Mouse (Mus musculus): Measurements from ENCODE around the gene 4931406P16Rik.

4931406P16Rik gene

DNA sequence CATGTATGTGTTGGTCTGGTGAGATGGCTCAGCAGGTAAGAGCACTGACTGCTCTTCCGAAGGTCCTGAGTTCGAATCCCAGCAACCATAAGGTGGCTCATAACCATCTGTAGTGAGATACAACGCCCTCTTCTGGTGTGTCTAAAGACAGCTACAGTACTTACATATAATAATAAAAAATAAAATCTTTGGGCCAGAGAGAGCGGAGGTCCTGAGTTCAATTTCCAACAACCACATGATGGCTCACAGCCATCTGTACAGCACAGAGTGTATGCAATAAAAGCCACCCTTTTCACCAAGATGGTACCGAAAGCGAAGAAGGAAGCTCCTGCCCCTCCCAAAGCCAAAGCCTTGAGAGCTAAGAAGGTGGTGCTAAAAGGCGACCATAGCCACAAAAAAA, 62.6 kb downstream of the 4931406P16Rik start, which contains the start of gene Gm6096:
Gene Gm6096 (plus strand): TSS at position 301 of the 400 bp plus-strand sequence.
- no peak for DNase-seq (ENCODE audit: extremely low read depth, low read depth)

DNA sequence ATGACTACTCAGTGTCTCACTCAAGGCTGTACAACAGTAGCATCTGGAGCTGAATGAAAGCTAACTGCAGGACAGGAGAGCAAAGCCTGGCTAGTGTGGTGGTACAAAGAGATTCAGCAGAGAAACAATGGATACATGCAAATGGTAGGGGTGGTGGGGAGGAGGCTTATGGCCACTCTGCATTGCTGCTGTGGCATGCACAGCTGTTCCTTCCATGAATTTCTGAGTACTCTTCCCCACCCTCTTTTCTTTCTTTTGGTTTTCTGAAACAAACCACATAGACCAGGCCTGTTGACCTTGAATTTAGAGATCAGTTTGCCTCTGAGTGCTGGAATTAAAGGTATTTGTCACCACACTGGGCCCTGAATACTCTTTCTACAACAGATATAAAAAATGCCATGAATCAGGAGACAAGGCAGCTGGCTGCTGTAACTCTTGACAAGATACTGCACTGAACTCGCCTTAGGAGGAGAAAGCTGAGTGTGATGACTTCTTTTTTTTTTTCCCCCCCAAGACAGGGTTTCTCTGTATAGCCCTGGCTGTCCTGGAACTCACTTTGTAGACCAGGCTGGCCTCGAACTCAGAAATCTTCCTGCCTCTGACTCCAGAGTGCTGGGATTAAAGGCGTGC, 66.4 kb downstream of the 4931406P16Rik start:
- no peak for DNase-seq (ENCODE audit: extremely low read depth, low read depth)

DNA sequence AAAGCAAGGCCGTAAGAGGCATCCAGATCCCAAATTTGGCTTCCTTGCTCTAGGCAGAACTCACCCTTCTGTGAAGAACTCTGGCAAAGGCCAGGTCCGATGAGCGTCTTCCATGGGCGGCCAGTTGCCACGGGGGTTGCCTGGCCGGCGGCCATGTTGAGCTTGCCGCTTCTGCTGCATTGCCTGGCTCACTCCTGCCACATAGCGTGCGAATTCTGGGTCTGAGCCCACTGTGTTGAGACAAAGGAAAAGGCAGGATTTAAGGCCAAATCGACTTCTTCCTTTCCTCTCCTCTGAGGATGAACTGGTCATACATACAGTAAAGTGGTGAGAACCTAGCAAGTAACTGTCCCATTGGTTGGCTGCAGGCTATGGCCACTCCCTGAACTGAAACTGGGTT, 71.2 kb downstream of the 4931406P16Rik start:
- DNase-seq (ENCODE audit: extremely low read depth, low read depth): no peak

DNA sequence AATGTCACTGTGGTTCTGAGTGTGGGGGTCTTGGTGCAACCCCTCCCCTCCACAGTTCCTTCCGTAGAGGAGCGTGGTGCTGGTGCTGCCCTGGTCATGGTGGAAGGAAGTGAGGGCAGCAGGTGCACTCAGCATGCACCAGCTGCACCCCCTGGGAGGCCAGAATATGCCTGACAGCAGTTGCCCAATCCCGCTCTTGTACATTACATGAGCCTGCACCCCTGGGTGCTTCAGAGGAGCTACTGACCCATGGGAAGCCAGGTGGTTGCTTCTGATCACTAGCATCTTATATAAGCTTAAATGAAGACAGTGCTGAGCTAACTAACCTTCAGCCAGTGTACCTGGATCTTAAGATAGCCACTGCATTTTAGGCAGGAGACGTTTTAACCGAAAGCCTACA, 75.3 kb downstream of the 4931406P16Rik start:
- DNase-seq (ENCODE audit: extremely low read depth, low read depth): no peak

DNA sequence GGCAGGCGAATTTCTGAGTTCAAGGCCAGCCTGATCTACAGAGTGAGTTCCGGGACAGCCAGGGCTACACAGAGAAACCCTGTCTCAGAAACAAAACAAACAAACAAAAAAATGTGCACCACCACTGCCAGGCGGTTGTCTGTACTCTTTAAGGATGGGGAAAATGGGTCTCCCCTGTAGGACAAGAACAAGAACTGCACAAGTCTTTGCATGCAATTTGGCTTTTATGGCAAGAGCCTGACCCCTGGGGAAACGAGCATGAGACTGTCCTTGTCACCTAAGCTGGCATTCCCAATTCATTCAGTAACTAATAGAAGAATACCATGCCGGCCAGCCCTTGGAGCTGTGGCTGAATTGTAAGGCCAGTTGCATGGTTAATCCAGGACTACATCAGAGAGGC, 77.7 kb downstream of the 4931406P16Rik start:
- no peak for DNase-seq (ENCODE audit: extremely low read depth, low read depth)

DNA sequence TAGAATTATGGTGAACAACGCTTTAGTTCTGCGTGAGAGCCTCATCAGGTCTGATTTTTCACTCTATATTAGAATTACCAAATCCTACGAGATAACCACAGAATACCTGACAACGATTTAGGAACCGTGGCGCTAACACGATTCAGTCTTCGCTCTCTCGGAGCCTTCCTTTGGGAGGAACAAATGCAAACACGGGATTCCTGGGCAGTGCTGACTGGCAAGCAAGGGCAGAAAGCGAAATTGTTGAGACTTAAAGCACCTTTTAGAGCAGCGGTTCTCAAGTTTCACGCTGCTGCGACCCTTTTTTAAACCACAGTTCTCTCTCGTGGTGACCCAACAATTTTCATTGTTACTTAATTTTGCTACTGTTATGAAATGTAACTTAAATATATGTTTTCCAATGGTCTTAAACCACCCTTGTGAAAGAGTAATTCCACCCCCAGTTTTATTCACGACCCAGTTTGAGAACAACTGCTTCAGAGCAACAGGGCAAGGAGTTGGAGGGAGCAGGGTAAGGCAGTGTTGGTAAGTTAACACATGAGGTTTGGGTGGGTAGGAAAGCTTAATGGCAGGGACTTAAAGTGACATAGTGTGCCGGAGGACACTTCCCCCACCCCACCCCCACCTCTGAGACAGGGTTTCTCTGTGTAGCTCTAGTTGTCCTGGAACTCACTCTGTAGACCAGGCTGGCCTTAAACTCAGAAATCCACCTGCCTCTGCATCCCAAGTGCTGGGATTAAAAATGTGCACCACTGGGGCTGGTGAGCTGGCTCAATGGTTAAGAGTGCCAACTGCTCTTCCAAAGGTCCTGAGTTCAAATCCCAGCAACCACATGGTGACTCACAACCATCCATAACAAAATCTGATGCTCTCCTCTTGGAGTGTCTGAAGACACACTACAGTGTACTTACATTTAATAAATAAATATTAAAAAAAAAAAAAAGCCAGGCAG, 78.5 kb downstream of the 4931406P16Rik start:
- no peak for DNase-seq (ENCODE audit: extremely low read depth, low read depth)

DNA sequence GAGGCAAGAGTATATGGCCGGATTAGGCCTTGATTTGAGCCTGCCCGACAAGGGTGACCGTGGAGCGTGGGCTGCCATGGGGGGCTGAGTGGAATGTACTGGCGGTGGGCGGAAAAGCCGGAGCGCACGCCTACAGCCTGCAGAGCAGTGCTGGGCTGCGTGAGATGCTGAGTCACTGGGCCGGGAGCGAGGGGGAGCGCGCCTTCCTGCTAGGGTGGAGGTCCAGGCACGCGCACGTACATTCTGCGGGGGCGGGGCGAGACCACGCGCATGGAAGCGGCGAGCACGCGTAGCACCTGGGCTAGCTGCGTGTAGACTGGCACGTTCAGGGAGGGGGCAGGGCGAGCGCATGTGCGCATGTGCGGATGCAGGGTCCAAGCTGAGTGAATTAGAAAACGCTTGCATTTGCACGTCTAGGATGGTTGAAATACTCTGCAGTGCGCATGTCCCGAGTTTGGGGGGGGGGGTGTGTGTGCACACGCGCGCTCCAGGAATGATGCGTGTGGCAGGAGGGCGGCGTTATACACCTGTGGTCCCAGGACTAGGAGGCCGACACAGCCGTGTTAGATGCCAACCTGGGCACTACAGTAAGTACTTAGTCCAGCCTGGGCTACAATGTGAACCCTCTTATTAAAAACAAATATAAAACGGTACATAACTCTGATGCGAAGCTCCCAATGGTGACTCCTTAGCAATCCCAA, 79.3 kb downstream of the 4931406P16Rik start:
- peak; percentile 95 for DNase-seq (ENCODE audit: extremely low read depth, low read depth)

DNA sequence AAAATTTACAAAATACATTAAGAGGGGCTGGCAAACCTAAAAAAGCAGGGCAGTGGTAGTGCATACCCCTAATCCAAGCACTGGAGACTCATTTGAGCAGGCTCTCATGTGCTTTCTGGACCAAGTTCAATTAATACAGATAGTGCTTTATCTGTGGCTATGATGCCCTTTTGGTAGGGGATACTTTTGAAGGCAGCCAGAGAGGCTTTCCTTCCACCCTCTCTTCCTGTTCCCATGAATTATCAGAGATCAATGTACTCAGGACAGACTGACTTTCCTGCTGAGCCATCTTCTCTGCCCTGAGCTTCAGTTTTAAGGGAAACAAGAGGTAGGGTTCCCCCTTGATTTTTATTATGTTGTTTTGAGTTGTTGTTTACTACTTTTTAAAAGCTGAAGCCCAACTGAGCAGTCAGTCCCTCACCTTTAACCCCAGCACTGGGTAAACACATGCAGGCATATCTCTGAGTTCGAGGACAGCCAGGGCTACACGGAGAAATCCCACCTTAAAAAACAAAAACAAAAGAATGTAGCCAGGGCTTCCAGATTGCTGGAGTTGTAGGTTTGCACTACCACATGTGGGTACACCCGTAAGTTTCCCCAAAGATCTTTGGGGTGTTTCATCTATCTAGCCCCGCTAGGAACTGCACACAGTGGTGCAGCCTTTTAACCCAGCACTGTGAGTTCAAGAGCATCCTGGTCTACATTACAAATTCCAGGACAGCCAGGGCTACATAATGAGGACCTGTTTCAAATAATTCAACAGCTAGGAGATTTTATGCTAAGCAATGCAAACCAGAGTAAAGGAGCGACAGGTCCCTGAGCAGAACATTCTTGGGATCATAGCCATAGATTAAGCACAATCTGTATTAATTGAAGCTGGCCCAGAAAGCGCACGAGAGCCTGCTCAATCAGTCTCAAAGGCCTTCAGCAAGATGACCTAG, 80.3 kb downstream of the 4931406P16Rik start:
- no peak for DNase-seq (ENCODE audit: extremely low read depth, low read depth)

DNA sequence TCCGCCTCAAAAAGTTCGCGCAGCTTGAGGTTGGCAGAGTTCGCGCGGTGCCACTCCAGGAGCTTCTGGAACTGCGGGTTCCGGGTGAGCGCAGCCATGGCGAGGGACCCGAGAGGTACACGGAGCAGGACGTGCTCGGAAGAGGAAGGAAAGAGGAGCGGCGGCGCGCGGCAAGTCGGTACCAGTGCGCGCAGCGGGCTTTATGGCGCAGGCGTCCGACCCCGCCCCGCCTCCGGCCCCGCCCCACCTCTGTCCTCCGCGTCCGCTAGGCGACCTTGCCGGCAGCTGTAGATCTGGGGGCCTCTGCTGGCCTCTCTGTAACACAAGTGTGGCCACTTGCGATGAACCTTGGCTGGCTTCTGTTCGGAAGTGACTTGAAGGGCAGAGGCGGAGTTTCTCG, 83.2 kb downstream of the 4931406P16Rik start, which contains the start of gene Gpi1:
Gene Gpi1 (minus strand): TSS at position 221 of the 400 bp plus-strand sequence.
- DNase-seq (ENCODE audit: extremely low read depth, low read depth): peak; percentile 73

DNA sequence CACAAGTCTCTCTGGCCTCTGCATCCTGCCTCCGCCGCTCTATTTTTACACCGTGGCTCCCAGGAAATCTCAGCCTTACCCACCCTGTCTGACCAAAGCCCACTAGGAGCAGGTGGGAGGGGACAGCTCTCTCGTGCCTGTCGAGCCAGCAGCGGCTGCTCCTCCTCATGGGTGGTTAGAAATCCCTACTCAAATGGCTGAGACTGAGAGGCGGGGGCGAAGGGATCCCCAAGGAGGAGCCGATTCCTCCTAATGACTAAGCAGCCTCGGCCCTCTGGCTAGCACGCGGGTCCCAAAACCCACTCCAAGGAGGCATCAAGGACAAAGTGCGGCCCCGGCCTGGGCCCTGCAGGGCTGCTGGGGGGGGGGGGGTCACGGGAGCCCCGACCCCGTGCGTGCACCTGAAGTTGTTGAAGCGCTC, 83.7 kb downstream of the 4931406P16Rik start:
- no peak for DNase-seq (ENCODE audit: extremely low read depth, low read depth)

DNA sequence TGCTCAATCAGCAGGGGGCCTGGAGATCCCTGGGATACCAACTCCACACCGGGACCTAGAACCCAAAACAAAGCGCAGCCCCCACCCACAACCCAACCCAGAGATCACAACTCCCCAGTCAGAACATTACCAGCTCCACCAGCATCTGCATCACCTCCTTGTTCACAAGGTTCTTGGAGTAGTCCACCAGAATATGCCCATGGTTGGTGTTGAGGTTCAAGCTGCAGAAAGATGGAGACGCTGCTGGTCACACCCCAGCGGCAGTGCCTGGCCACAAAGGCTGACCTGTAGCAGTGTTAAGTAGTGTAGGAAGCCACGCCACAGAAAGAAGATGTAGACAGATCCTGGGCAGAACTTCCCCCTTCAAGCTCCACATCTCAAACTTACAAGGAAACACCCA, 84.2 kb downstream of the 4931406P16Rik start:
- DNase-seq (ENCODE audit: extremely low read depth, low read depth): no peak

DNA sequence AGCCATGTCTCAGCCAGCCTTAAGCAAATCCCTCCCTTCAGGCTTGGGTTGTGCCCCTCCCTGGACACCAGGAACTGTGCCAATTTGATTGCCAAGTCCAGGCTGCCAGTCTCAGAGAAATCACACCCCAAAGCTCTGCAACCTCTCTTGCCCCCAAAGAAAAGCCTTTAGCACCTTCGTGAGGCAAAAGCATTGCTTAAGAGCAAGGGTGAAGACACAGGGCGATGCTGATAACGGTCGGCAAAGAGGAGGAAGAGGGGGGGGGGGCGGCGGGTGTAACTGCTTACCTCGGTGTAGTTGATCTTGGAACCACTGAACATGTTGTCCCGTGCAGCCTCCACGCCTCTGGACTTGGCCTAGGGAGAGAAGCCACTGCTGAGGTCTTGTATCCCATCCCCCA, 84.7 kb downstream of the 4931406P16Rik start:
- no peak for DNase-seq (ENCODE audit: extremely low read depth, low read depth)

DNA sequence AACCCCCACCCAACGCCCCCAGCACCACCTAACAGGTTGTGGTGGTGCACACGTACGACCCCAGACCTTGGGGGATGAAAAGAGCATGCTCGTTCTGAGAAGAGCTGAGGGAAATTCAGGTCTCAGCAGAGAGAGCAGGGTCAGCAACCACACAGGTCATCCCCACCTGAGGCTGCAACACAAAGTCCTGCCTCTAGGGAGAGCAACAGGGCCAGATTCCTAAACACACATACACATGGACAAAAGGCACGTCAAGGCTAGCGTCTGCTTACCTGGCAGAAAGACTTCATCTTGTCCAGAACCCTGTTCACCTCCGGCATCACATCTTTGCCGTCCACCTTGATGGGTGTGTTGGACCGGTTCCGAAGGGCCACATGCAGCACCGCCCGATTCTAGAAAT, 86.5 kb downstream of the 4931406P16Rik start:
- DNase-seq (ENCODE audit: extremely low read depth, low read depth): no peak

DNA sequence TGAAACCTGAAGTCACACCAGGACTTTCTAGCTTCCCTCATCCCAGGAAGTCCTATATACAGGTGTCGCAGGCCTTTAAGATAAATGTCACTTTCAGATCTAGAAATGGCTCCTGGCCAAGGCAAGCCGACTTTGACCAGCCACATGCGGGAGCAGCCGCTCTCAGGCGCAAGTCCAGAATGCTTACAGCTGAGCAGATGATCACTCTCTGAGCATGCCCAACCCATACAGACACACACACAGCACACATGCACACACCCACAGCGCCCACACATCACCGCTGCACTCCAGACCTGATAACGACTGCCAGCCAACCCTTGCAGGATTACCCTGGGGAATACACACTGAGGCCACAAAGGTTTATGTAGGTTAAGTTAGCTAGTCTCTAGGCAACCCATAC, 87.3 kb downstream of the 4931406P16Rik start:
- DNase-seq (ENCODE audit: extremely low read depth, low read depth): no peak

DNA sequence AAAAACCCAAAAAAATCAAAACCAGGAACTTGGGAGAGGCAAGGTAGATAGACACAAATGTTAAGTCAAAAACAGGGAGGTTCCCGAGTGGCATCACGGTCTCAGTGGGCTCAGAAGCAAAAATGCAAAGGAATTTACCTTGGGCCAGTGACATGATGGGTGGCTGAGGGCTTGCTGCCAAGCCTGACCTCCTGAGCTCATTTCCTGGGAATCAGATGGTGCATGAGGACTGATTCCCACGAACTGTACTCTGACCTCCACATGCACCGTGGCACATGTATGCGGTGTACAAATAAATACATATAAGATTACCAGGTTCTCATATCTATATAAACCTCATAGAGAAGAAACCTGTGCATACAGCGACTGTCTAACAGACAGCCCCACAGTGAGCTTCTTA, 89.0 kb downstream of the 4931406P16Rik start:
- no peak for DNase-seq (ENCODE audit: extremely low read depth, low read depth)

DNA sequence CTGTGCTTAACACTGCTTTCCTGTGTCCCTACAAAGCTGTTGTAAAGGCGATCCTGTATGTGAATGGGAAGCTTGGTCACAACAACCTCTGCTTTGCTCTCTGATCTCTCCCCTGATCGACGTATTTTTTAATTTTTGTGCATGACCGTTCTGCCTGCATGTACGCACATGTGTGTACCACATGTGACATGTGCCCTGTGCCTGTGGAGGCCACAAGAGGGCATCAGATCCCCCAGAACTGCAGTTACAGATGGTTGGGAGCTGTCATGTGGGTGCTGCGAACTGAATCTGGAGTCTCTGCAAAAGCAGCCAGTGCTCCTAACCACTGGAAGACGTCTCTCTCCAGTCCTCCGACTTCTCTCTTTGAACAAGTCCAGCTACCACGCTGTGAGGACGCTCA, 91.0 kb downstream of the 4931406P16Rik start:
- DNase-seq (ENCODE audit: extremely low read depth, low read depth): no peak

DNA sequence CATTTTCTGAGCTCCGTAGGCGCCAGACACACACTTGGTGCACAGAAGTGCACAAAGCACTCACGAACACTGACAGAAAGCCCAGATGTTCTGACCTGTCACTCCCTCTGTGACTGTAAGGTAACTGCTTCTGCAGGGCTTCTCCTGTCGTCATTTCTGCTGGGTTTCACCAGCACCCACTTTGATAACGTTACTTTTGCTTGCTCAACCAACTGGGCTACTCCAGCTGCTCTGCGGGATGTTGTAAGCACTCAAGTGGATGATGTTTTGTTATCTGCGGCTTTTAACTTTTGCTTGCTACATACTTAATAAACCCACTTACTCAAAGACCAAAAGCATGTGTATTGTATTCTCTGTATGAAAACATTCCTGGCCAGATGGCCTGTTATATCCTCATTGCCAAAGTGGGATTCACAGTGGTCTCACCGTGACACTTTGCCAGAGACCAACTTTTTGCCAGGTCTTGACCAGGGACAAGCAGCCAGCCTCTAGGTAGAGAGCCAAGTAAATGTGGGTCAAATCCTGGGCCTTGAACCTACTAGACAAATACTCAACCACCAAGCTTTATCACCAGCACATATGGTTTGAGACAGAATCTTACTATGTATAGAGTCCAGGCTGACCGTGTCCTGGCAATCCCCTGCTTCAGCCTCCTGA, 91.6 kb downstream of the 4931406P16Rik start:
- DNase-seq (ENCODE audit: extremely low read depth, low read depth): no peak

DNA sequence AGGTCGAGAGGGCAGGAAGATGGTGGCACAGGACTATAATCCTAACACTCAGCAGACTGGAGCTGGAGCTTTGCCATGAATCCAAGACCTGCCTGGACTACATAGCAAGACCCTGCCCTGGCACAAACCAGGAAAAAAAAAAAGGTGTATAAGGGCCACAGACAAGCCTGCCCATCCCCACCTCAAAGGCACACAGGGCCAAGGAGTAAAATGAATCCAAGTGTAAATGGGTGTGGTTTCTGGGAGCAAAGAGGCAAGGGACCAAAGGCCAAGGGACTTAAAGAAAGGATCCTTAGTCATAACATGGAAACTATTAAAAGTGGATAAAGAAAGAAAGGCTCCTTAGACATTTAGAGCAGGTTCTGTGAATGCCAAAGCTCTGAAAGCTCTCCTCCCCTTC, 94.9 kb downstream of the 4931406P16Rik start:
- DNase-seq (ENCODE audit: extremely low read depth, low read depth): no peak

DNA sequence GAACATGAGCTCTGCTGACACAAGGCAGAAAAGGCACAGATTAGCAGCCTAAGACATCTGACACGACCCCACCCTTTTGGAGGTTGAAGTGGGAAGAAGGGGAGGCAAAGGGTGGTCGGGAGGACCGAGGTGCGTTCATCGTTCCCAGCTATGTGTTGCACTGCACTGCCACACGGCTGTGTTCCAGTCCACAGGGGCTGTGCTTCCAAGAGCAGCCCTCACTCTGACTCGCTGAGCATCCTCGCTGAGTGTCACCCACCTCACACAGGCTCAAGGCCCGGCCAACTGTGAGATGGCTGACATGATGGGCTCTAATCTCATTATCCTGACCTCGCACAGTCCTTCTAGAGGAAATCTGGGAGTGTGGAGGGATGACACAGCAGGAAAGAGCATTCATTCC, 96.9 kb downstream of the 4931406P16Rik start:
- no peak for DNase-seq (ENCODE audit: extremely low read depth, low read depth)

DNA sequence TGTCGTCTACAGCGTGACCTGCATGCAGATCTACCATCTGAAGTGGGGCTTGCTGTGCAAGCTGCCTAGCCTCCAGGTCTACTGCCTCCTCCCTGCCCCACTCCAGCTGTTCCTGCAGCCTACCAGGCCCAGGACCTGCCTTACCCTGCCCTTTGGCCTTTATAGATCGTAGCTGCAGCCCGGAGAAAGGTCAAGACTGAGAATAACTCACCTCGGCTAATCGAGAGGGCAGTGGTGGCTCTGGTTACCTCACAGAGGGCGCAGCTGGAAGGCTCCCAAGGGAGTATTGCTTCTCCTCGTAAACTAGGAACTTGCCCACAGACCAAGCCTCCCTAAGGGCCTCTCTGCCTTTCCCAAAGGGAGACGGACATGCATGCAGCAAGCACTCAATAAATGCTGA, 97.9 kb downstream of the 4931406P16Rik start:
- no peak for DNase-seq (ENCODE audit: extremely low read depth, low read depth)
